Mouse (Mus musculus) urinary bladder, postnatal 14 days (tissue): ENCODE measurements at regions not wholly inside any gene's neighbourhood (a gene's known extent, or its start where the extent isn't known, plus 50 kb on each side); places are given as distances from the start of the nearest gene placed in this dataset.
"Not testable (repeated sequence)": the region's sequence is repeated elsewhere in the genome, so short reads cannot be mapped to it uniquely, and the experiment has no call there.

Experiments used
- DNase-seq: peaks from one replicate; pipeline ENCODE4 v3.0.0; 2021; ENCODE audit warnings: low spot score

GRCm38 (mm10) chr3:59563486-59564006, 166.0 kb upstream of the Gm5538 start:
- DNase-seq = not testable (repeated sequence)

GRCm38 (mm10) chr3:59542621-59543020, 187.0 kb upstream of the Gm5538 start:
- no peak for DNase-seq

- DNase-seq = not testable (repeated sequence)
Measured at GRCm38 (mm10) chr3:59540547-59540946, 189.0 kb upstream of the Gm5538 start.

GRCm38 (mm10) chr3:59539893-59540292, 189.7 kb upstream of the Gm5538 start:
- not testable (repeated sequence) for DNase-seq

GRCm38 (mm10) chr3:59531311-59531834, 187.2 kb upstream of the Igsf10 start:
- no peak for DNase-seq

GRCm38 (mm10) chr3:59530592-59531310, 186.6 kb upstream of the Igsf10 start:
- DNase-seq = no peak

GRCm38 (mm10) chr3:59520766-59521165, 176.6 kb upstream of the Igsf10 start:
- no peak for DNase-seq

- DNase-seq = no peak
Measured at GRCm38 (mm10) chr3:59478095-59478494, 133.9 kb upstream of the Igsf10 start.

GRCm38 (mm10) chr3:59477441-59478061, 133.4 kb upstream of the Igsf10 start:
- DNase-seq = no peak

GRCm38 (mm10) chr3:59468956-59469355, 124.8 kb upstream of the Igsf10 start:
- DNase-seq = no peak

- no peak for DNase-seq
Measured at GRCm38 (mm10) chr3:59462341-59463158, 118.4 kb upstream of the Igsf10 start.

GRCm38 (mm10) chr3:59456938-59457337, 112.7 kb upstream of the Igsf10 start:
- DNase-seq = no peak

GRCm38 (mm10) chr3:59451084-59451483, 106.9 kb upstream of the Igsf10 start:
- no peak for DNase-seq

- no peak for DNase-seq
Measured at GRCm38 (mm10) chr3:59423621-59424020, 79.4 kb upstream of the Igsf10 start.

- no peak for DNase-seq
Measured at GRCm38 (mm10) chr3:59409131-59409530, 64.9 kb upstream of the Igsf10 start.

GRCm38 (mm10) chr3:59406035-59406434, 61.8 kb upstream of the Igsf10 start:
- DNase-seq = no peak

GRCm38 (mm10) chr3:59401856-59402255, 57.7 kb upstream of the Igsf10 start:
- peak; percentile 86 for DNase-seq

- DNase-seq = no peak
Measured at GRCm38 (mm10) chr3:59401425-59401824, 57.2 kb upstream of the Igsf10 start.
